Mouse (Mus musculus): ENCODE data around the gene Cd3eap.

Gene Cd3eap

DNA sequence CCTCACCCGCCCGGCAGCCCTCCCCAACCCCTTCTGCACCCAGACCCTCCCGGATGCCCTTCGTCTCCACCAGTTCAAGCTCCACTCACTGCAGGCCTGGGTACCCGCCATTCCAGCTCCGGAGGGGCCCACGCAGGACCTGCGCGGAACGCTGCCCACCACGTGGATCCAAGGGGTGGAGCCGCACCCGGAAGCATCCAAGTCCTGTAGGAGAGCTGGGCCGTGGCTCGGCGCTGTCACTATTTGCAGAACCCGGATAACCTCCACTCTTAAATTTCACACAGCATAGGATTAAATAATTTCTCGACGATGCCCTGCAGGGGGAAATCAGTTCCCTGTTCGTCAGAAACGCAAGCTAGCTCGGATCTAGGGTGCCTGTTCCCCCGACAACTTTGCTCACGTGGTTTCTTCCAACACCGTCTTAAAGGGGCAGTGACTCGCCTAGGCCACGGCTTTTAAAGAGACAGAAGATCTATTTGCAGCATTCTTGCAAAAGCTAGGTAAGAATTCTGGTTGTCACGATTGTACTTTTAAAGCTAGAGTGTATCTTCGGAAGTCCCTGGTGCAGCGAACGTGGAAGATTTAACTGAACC lies at the start of gene Cd3eap, which contains the start of gene Ppp1r13l:
Gene Cd3eap, minus strand, starts transcription at position 185 of the 593 bp plus-strand sequence.
Gene Ppp1r13l, plus strand, starts transcription at position 451 of the 593 bp plus-strand sequence.
- peak; percentile 85 for DNase-seq

GRCm38 (mm10) chr7:19405417-19405816 lies 46.1 kb upstream of the Cd3eap start:
- DNase-seq: peak; percentile 85

GRCm38 (mm10) chr7:19404476-19404875 lies 45.2 kb upstream of the Cd3eap start, which contains the start of gene Ckm:
TSS of gene Ckm (plus strand) at chr7:19404776.
- DNase-seq: no peak

DNA sequence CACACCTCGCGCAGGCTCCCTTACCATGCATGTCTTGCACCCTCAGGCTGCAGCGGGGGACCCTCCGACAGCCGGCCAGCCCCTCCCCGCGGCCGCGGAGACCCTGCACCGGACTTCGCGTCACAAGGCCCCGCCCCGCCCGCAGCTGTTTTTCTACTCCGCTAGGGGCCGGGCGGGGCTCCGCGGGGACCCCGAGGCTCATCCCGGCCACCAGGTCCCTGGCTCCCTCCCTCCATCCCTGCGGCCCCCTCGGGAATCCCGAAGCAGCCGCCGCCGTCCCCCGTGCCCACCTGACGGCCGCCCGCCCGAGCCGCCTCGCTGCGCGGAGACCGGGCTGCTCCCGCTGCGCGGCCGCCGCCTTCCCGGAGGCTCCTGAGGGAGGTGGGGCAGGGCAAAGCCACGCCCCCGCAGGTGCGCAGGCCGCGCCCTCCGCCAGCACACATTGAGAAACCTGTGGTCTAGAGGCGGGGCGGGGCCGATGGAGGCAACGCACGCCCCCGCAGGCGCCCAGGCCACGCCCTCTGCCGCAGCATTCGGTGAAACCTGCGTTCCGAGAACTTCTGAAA lies 44.5 kb upstream of the Cd3eap start, which contains the start of gene Klc3:
Gene Klc3, minus strand, starts transcription at position 374 of the 566 bp plus-strand sequence.
- DNase-seq: peak; percentile 92

DNA sequence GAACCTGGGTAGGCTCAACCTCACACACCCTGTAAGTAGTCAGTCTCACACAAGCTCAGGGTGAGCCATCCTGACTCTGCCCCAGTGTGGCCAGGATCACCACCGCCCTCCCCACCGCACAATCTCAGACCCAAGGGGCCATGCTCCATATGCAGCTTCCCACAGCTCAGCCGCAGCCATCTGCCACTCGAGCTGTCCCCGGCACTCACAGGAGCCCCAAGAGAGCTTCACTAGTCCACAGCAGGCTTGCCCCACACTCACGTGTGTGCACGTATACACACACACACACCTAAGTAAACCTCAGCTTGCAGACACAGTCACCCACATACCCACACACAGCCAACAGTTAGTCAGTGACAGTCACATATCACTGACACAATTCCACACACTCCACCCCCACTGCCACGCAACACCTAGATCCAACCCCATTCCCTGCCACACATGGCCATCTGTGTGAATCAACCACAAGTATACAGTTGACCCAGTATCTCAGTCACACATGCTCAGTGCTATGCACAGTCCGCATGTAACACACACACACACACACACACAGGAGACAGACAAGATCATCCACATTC lies 43.3 kb upstream of the Cd3eap start:
- no peak for DNase-seq

DNA sequence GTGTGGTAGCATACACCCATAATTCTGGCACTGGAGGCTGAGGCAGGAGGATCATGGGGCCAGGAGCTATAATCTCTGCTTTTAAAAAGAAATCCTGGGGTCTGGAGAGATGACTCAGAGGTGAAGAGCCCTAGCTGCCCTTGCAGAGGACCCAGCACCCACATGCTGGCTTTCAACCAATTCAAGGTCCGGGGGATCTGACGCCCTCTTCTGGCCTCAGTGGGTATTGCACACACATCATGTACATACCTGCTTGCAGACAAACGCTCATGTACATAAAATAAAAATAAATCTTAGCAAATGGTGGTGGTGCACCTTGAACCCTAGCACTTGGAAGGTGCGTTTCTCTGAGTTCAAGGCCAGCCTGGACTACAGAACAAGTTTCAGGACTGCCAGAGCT lies 41.7 kb upstream of the Cd3eap start:
- DNase-seq: no peak

DNA sequence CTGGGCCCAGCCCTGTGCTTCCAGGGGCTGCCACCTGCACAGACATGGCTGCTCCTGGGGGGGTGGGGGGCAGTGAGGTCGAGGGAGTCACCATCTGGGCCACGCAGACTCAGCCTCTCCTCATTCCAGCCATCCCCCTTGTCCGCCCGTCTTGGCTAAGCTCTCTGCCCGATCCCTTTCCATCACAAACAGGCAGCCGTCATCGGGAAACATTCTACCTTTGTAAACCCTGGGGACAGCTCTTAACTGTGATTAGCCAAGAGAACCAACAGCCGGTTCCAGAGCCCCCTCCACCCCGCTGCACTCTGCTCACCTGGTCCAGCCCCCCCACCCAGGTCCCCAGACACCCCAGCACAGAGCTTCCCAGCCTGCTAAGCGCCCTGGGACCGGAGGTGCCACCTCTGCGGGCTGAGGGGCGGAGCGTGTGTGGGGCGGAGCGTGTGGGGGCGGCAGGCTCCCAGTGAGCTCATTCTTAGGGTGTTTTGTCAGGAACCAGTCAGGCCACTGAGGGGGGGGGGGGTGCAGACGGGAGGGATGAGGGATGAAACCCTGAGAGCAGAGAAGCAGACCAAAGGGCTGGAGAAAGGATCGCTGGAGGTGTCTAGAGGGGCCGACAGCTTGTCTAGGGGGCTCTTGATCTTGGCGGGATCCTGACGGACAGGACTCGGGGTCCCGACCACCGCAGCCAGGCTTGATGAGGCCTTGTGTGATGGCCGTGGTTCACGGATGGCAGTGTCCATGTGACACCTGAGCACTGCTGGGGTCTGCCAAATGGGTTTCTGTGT lies 40.4 kb upstream of the Cd3eap start:
- peak; percentile 75 for DNase-seq

- no peak for DNase-seq
These were observed 35.2 kb upstream of the Cd3eap start for GRCm38 (mm10) chr7:19394484-19394883.

DNA sequence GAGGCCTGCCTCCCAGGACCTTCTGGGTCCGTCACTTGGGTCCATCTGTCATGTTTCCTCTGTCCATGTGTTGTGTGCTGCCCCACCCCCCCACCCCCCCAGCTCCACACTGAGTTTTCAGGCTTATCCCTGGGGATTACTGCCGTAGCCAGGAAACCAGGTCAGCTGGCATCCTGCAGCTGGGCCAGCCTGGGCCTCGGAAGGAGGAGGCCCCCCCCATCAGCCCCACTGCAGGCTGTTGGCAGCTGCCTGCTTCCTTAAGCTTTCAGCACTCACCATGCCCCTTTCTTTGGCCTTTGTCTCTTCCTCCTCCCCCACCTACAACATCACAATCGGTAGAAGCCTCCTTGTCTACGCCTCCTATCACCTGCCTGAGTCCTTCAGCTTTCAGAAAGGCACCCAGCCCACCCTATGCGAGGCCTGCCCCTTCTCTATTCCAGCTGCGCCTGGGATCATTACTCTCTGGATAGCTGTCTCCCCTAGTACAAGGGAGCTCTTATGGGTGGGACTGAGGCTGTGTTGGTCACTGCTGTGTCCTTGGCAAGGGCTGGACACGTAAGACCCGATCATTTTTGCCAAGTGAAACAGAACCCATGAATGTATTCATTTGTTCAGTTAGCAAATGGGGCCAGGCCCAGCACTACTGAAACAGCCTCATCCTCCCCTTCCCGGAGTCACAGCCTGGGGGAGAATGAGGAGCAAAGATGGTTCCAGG lies 29.6 kb upstream of the Cd3eap start:
- DNase-seq: no peak

DNA sequence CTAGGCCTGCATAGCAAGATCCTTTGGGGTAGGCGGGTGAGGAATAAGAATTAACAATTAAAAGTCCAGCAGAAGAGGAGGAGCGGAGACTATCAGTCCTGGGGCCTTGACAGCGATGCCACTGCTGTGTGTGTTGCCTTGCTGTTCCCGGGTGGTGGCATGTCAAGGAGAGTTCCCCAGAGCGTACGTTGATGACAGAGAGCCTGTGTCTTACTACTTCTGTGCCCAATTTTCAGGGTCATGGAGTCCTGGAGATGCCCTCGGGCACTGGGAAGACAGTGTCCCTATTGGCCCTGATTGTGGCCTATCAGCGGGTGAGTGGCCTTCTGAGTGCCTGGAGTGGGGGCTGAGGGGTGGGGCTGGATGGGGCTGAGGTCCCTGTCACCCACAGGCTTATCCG lies 24.4 kb upstream of the Cd3eap start:
- no peak for DNase-seq

DNA sequence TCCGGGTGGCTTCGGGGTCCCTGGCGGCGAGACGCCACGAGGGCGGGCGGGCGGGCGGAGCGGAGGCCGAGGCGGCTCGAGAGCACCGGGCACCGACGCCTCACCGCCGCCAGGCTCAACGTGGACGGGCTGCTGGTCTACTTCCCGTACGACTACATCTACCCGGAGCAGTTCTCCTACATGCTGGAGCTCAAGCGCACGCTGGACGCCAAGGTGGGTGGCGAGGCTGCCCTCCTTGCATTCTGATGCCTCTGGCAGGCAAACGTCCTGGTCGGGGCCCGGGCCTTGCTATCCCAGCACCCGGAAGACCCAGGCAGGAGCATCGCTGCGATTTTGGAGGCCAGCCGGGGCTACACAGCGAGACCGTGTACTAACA lies 22.9 kb upstream of the Cd3eap start:
- DNase-seq: no peak

DNA sequence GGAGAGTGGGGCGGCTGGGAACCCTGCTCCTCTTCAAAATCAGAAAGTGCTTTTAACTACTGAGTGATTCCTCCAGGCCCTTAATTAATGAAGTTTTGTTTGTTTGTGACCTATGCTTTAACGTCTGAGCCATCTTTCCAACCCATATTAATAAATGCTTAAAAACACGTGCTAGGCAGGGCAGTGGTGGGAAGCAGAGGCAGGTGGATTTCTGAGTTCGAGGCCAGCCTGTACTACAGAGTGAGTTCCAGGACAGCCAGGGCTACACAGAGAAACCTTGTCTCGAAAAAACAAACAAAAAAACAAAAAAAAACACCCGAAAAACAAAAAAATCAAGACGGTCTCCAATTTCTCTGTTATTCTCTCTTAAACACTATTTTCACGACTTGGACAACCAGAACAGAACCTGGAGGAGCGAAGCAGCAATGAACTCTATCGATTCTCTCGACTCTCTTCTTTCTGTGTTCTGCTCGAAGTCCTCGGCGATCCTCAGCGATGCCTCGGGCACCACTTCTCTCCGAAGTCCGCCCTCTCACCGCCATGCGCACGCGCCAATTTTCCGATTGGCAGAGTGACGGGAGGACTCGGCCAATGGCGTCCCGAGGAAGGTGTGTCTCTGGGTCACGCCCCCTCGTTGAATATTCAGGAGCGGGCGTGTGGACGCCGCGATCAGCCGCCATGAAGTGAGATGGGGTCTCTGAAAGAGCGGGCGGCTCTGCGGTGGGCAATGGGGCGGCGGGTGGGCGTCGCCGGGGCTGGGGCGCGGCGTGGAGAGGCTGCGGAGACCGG lies 22.3 kb upstream of the Cd3eap start, which contains the start of gene Ercc2:
Gene Ercc2, plus strand, starts transcription at position 634 of the 789 bp plus-strand sequence.
- peak; percentile 99 for DNase-seq

DNA sequence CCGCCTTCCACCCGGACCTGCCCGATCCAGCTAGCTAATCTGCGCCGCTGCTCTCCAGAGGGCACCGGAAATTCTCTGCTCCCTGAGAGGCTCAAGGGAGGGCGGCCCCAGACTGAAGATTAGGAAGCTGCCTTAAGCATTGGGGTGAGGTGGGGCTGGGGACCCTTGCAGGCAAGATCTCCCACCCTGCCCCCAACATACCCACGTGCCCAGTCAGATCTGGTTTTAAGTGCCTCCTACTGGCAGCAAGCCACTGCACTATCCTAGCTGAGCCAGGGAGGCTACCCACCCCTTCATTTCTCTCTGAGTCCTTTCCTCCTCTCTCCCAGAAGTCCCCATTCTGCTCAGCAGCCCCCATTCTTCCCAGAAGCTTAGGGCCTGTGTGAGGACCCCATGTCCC lies 18.8 kb upstream of the Cd3eap start:
- no peak for DNase-seq

DNA sequence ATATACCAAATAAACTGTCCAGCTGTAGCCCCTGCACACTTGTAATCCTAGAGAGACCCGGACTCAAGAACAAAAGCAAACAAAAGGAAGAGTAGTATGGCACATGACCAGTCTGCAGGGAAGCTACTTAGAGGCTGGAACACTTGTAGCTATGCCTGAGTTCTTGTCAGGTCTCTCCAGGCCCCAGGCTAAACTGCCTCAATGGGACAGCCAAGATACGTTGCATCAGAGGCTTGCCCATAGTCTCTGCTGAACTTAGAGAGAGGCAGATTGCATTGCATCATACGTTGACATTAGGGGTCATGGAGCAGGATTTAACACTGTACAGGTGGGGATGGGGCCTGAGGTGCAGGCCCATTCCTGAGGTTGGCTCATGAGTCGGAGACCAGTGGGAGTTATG lies 16.7 kb upstream of the Cd3eap start:
- DNase-seq: no peak

DNA sequence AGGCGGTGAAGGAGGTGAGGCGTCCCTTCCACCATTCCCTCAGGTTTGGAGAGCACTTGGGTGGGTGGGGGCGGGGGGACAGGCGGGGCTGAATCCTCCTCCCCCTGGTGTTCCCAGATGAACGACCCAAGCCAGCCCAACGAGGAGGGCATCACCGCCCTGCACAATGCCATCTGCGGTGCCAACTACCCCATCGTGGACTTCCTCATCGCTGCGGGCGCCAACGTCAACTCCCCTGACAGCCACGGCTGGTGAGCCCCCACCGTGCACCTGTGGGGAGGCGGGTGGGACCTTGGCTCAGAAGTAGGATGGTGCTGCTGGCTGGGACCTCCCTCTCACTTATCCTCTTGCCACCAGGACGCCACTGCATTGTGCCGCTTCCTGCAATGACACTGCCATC lies 16.1 kb upstream of the Cd3eap start:
- DNase-seq: no peak

- no peak for DNase-seq
These were observed 14.1 kb upstream of the Cd3eap start for GRCm38 (mm10) chr7:19373367-19373766.

DNA sequence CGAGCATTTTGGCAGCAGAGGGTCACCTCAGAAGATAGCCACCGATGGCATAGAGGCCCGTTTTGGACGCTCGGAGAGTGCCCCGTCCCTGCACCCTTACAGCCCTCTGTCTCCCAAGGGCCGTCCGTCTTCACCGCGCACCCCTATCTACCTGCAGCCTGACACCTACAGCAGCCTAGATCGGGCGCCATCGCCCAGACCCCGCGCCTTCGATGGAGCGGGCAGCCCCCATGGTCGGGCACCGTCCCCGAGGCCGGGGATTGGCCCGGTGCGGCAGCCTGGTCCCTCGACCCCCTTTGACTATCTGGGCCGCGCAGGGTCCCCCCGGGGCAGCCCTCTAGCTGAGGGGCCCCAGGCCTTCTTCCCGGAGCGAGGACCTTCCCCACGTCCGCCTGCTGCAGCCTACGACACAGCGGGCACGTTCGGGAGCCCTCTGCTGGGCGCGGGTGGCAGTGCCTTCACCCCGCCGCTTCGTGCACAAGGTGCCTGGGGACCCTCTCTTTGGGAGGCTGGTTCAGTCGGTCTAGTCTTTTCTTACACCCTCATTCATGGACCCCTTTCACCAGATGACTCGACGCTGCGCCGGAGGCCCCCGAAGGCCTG lies 10.6 kb upstream of the Cd3eap start:
- DNase-seq: peak; percentile 83

DNA sequence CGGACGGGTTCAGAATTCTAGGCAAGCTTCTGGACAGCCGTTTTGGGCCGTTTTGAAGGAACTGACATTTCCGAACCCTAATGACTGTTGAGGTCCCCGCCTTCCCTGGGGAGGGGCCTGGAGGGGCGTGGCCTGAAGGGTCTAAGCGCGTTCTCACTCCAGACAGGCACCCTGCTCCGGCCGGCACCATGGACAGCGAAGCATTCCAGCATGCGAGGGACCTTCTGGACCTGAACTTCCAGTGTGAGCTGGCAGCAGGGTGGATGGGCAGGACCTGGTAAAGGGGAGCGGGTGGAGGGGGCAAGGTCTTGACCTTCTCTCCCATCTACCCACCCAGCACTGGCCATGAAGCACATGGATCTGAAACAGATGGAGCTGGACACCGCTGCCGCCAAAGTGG lies 9.1 kb upstream of the Cd3eap start:
- no peak for DNase-seq

GRCm38 (mm10) chr7:19365376-19365775 lies 6.1 kb upstream of the Cd3eap start:
- no peak for DNase-seq

DNA sequence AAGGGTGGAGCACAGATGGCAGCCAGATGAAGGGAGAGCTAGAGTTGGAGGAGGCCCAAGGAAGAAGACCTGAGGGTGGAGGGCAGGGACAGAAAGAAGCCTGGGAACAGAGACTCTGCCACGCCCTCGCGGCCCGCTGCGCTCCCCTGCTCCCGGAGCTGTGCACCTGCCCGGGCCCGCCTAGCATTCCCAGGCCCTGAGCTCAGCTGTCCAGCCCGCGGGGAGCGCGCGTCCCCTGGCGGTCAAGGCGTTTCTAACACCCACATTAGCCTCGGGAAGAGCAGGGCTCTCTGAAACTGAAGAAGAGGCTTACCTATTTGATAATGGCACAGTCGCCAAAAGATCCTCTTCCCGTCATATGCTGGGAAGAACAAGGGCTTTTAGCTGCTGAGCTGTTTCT lies 4.6 kb upstream of the Cd3eap start:
- DNase-seq: peak; percentile 81

- DNase-seq: no peak
These were observed 3.0 kb upstream of the Cd3eap start for GRCm38 (mm10) chr7:19362276-19362675.

DNA sequence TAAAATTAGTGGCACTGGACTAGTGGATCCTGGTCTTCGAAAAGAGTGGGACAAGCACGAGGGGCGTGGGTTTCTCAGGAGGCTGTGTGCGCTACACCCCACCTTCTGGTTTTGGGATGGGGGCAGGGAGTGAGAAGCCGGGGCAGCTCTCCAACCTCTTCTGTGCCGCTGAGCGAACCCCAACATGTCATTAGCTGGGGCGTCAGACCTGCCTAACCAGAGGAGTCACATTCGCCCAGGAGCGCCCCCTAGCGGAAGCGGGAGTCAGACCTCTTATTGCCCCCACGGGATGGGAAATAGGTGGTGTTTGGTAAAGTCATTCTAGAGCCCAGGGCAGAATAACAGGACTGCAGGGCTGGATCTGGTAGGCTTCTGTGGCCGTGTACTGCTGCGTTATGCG lies 2.4 kb upstream of the Cd3eap start:
- peak; percentile 80 for DNase-seq

Data from thymus, postnatal 25 days (tissue).